Mouse (Mus musculus): ENCODE measurements at regions not wholly inside any gene's neighbourhood (a gene's known extent, or its start where the extent isn't known, plus 50 kb on each side); places are given as distances from the start of the nearest gene placed in this dataset.

DNA sequence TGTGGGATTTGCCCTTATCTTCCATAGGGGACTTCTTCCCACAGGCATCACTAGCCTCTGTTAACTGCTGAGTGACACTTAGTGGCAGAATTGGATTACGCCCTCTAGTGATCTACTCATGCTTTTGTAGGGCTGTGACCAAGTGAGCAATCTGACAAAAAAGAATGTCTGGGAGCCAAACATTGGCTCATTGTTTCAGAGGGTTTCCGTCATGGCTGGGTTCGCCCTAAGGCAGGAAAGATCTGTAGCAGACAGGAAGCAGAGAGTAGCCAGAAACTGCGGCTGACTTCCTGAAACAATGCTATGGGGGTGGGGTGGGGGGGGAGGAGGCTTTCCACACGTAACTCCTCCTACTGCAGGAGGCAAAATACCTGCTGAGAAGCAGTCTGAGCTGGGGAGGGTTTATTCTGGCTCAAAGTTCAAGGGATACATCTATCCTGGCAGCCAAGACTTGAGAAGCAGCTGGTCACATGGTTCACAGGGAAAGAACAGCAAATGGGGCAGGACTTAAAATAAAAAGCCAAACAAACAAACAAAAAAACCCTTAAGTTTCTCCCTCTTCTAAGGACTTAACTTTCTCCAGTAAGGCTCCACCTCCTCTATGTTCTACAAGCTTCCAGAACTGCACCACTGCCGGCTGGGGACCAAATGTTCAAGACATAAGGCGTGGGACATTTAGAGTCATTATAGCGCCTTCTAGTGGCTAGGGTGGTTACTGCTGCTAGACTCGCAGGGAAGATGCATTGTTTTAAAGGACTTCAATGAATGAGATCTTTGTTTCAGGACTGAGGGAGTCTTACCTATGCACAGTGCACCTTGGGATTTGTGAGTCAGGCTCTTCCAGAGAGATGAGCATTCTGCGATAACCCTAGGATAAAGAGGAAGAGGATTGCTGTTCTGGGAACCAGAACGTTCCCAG is 281.8 kb upstream of the Eef2kmt start:
- ATAC-seq (ENCODE audit: extremely low read depth, insufficient number of reproducible peaks, low FRiP score, poor library complexity, severe bottlenecking): no peak
- Histone ChIP-seq H3K4me1 (ENCODE audit: insufficient read depth, low read depth, low read length) (no peaks in the 10 kb centered on the region), H3K36me3 (replicated peaks) (no peaks in the 10 kb centered on the region), H3K27me3 (ENCODE audit: insufficient read depth, low read length) (no peaks in the 10 kb centered on the region), H3K4me3 (ENCODE audit: low read depth, low read length) (no peak overlapping the region), H3K9me3 (replicated peaks) (peaks cover 83% of the 10 kb centered on the region)
- no peak for DNase-seq (ENCODE audit: low spot score)
- TF ChIP-seq GATA1 (IDR thresholded peaks at IDR 0.05; ENCODE audit: borderline replicate concordance, low read length) (no peak), CTCF (IDR thresholded peaks at IDR 0.05; ENCODE audit: low read depth, low read length) (no peak), GATA2 (IDR thresholded peaks at IDR 0.05; ENCODE audit: borderline replicate concordance, low read depth, low read length) (no peak), POLR2AphosphoS5 (IDR thresholded peaks at IDR 0.05; ENCODE audit: insufficient replicate concordance, low read depth, low read length) (no peak), TAL1 (conservative IDR thresholded peaks at IDR 0.05; ENCODE audit: low read depth, low read length) (no peak)

GRCm38 (mm10) chr16:5536515-5536972 is 280.8 kb upstream of the Eef2kmt start:
- ATAC-seq (ENCODE audit: extremely low read depth, insufficient number of reproducible peaks, low FRiP score, poor library complexity, severe bottlenecking): no peak

GRCm38 (mm10) chr16:5535414-5535813 is 279.6 kb upstream of the Eef2kmt start:
- no peak overlapping the region for H3K4me3 ChIP-seq (ENCODE audit: low read depth, low read length)
- ATAC-seq (ENCODE audit: extremely low read depth, insufficient number of reproducible peaks, low FRiP score, poor library complexity, severe bottlenecking) (no peak), DNase-seq (ENCODE audit: low spot score) (no peak)
- H3K27me3 ChIP-seq (ENCODE audit: insufficient read depth, low read length): no peaks in the 10 kb centered on the region
- no peak for TF ChIP-seq CTCF (IDR thresholded peaks at IDR 0.05; ENCODE audit: low read depth, low read length)
- TF ChIP-seq POLR2AphosphoS5 (IDR thresholded peaks at IDR 0.05; ENCODE audit: insufficient replicate concordance, low read depth, low read length): no peak
- no peak for TF ChIP-seq GATA2 (IDR thresholded peaks at IDR 0.05; ENCODE audit: borderline replicate concordance, low read depth, low read length)
- TF ChIP-seq GATA1 (IDR thresholded peaks at IDR 0.05; ENCODE audit: borderline replicate concordance, low read length): no peak
- no peak for TF ChIP-seq TAL1 (conservative IDR thresholded peaks at IDR 0.05; ENCODE audit: low read depth, low read length)
- H3K36me3 ChIP-seq (replicated peaks): no peaks in the 10 kb centered on the region
- no peaks in the 10 kb centered on the region for H3K4me1 ChIP-seq (ENCODE audit: insufficient read depth, low read depth, low read length)
- peaks cover 72% of the 10 kb centered on the region for H3K9me3 ChIP-seq (replicated peaks)

More at GRCm38 (mm10) chr16:5536515-5536972, 280.8 kb upstream of the Eef2kmt start:
- Histone ChIP-seq H3K4me3 (ENCODE audit: low read depth, low read length) (no peak overlapping the region), H3K4me1 (ENCODE audit: insufficient read depth, low read depth, low read length) (no peaks in the 10 kb centered on the region), H3K27me3 (ENCODE audit: insufficient read depth, low read length) (no peaks in the 10 kb centered on the region), H3K9me3 (replicated peaks) (peaks cover 79% of the 10 kb centered on the region), H3K36me3 (replicated peaks) (no peaks in the 10 kb centered on the region)
- TF ChIP-seq POLR2AphosphoS5 (IDR thresholded peaks at IDR 0.05; ENCODE audit: insufficient replicate concordance, low read depth, low read length) (no peak), CTCF (IDR thresholded peaks at IDR 0.05; ENCODE audit: low read depth, low read length) (no peak), GATA1 (IDR thresholded peaks at IDR 0.05; ENCODE audit: borderline replicate concordance, low read length) (no peak), GATA2 (IDR thresholded peaks at IDR 0.05; ENCODE audit: borderline replicate concordance, low read depth, low read length) (no peak), TAL1 (conservative IDR thresholded peaks at IDR 0.05; ENCODE audit: low read depth, low read length) (no peak)
- DNase-seq (ENCODE audit: low spot score): no peak

- TF ChIP-seq GATA2 (IDR thresholded peaks at IDR 0.05; ENCODE audit: borderline replicate concordance, low read depth, low read length): no peak
- TF ChIP-seq POLR2AphosphoS5 (IDR thresholded peaks at IDR 0.05; ENCODE audit: insufficient replicate concordance, low read depth, low read length): no peak
- TF ChIP-seq TAL1 (conservative IDR thresholded peaks at IDR 0.05; ENCODE audit: low read depth, low read length): no peak
- TF ChIP-seq GATA1 (IDR thresholded peaks at IDR 0.05; ENCODE audit: borderline replicate concordance, low read length): no peak
- TF ChIP-seq CTCF (IDR thresholded peaks at IDR 0.05; ENCODE audit: low read depth, low read length): no peak
- H3K4me1 ChIP-seq (ENCODE audit: insufficient read depth, low read depth, low read length): no peaks in the 10 kb centered on the region
- DNase-seq (ENCODE audit: low spot score) (no peak), ATAC-seq (ENCODE audit: extremely low read depth, insufficient number of reproducible peaks, low FRiP score, poor library complexity, severe bottlenecking) (no peak)
- no peaks in the 10 kb centered on the region for H3K36me3 ChIP-seq (replicated peaks)
- H3K4me3 ChIP-seq (ENCODE audit: low read depth, low read length): no peak overlapping the region
- H3K27me3 ChIP-seq (ENCODE audit: insufficient read depth, low read length): no peaks in the 10 kb centered on the region
- H3K9me3 ChIP-seq (replicated peaks): peaks cover 71% of the 10 kb centered on the region
Measured at GRCm38 (mm10) chr16:5534862-5535261, 279.1 kb upstream of the Eef2kmt start.

DNA sequence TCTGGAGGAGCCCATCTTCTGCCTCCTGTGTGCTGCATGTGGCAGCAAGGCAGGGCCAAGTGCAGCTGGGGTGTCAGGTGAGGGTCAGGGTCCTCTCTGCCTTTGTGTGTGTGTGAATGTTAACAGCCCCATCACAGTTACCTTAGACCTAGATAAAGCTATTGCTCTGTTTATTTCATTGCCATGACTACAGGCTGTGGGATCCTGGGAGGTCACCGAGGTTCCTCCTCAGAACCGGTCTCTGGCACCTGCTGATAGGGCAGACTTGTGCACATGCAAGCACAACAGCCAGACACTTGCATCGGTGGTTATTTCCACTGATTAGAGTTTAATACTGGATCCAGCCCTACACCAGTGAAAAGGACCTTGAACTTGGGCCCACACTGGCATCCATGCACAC is 278.6 kb upstream of the Eef2kmt start:
- no peak for ATAC-seq (ENCODE audit: extremely low read depth, insufficient number of reproducible peaks, low FRiP score, poor library complexity, severe bottlenecking)

DNA sequence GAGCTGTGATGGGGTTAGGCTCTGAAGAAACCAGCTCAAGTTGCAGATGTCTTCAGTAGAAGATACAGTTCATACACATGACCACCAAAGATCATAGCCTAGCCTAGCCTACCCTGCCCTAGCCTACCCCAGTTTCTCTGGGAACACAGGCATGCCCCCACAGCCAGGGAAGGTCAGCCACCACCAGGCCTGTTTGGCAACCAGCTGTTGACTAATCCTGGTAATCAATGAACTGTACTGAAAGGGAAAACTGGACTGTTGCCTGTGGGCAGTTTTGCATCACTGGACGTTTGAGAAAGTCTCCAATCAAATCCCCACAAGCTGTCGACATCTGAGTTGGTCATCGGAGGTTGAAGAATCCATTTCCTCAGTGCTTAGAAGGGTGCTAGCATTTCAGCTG is 276.5 kb upstream of the Eef2kmt start:
- TF ChIP-seq GATA2 (IDR thresholded peaks at IDR 0.05; ENCODE audit: borderline replicate concordance, low read depth, low read length) (no peak), GATA1 (IDR thresholded peaks at IDR 0.05; ENCODE audit: borderline replicate concordance, low read length) (no peak), POLR2AphosphoS5 (IDR thresholded peaks at IDR 0.05; ENCODE audit: insufficient replicate concordance, low read depth, low read length) (no peak), TAL1 (conservative IDR thresholded peaks at IDR 0.05; ENCODE audit: low read depth, low read length) (no peak), CTCF (IDR thresholded peaks at IDR 0.05; ENCODE audit: low read depth, low read length) (no peak)

More for the DNA sequence above, 278.6 kb upstream of the Eef2kmt start:
- H3K4me1 ChIP-seq (ENCODE audit: insufficient read depth, low read depth, low read length): no peaks in the 10 kb centered on the region
- DNase-seq (ENCODE audit: low spot score): no peak
- TF ChIP-seq TAL1 (conservative IDR thresholded peaks at IDR 0.05; ENCODE audit: low read depth, low read length): no peak
- no peak for TF ChIP-seq GATA1 (IDR thresholded peaks at IDR 0.05; ENCODE audit: borderline replicate concordance, low read length)
- no peak for TF ChIP-seq POLR2AphosphoS5 (IDR thresholded peaks at IDR 0.05; ENCODE audit: insufficient replicate concordance, low read depth, low read length)
- no peak for TF ChIP-seq GATA2 (IDR thresholded peaks at IDR 0.05; ENCODE audit: borderline replicate concordance, low read depth, low read length)
- TF ChIP-seq CTCF (IDR thresholded peaks at IDR 0.05; ENCODE audit: low read depth, low read length): no peak
- H3K9me3 ChIP-seq (replicated peaks): peaks cover 70% of the 10 kb centered on the region
- no peaks in the 10 kb centered on the region for H3K27me3 ChIP-seq (ENCODE audit: insufficient read depth, low read length)
- no peaks in the 10 kb centered on the region for H3K36me3 ChIP-seq (replicated peaks)
- H3K4me3 ChIP-seq (ENCODE audit: low read depth, low read length): no peak overlapping the region

More for the DNA sequence above, 276.5 kb upstream of the Eef2kmt start:
- Histone ChIP-seq H3K4me1 (ENCODE audit: insufficient read depth, low read depth, low read length) (no peaks in the 10 kb centered on the region), H3K4me3 (ENCODE audit: low read depth, low read length) (no peak overlapping the region), H3K9me3 (replicated peaks) (peaks cover 71% of the 10 kb centered on the region), H3K27me3 (ENCODE audit: insufficient read depth, low read length) (no peaks in the 10 kb centered on the region), H3K36me3 (replicated peaks) (no peaks in the 10 kb centered on the region)
- no peak for DNase-seq (ENCODE audit: low spot score)
- no peak for ATAC-seq (ENCODE audit: extremely low read depth, insufficient number of reproducible peaks, low FRiP score, poor library complexity, severe bottlenecking)

Data from G1E (cell line).